Mouse (Mus musculus) bone marrow macrophage, adult 2 months (primary cell): ENCODE results near the gene Exoc6b. TPM values are rescaled to one million over a fixed set of nuclear protein-coding genes. Genes with fewer than 3 reads are reported as not detected.
"Not testable (repeated sequence)": the region's sequence is repeated elsewhere in the genome, so short reads cannot be mapped to it uniquely, and the experiment has no call there.

Source experiments
- H3K27ac ChIP-seq: 2 replicates; pipeline ENCODE4 v1.5.1; 2012; ENCODE audit warnings: low read depth, low read length; ENCODE audit not compliant: insufficient read depth
- H3K4me1 ChIP-seq: 2 replicates; pipeline ENCODE4 v1.6.1; 2012; ENCODE audit warnings: low read length; ENCODE audit not compliant: control insufficient read depth, insufficient read depth
- H3K4me3 ChIP-seq: 2 replicates; pipeline ENCODE4 v1.5.1; 2012; ENCODE audit warnings: mild to moderate bottlenecking, low read length, moderate library complexity; ENCODE audit not compliant: insufficient read depth
- CTCF ChIP-seq: IDR thresholded peaks from 2 replicates; pipeline ENCODE4 v1.5.1; 2012; ENCODE audit warnings: low read depth, mild to moderate bottlenecking, low read length, moderate library complexity
- POLR2A ChIP-seq: IDR thresholded peaks from 2 replicates; pipeline ENCODE4 v1.6.1; 2012; ENCODE audit warnings: mild to moderate bottlenecking, low read depth, low read length, borderline replicate concordance
- polyA plus RNA-seq: library from polyadenylated mRNA; stranded (reverse); fragments of >200 nt; gene quantifications from 2 replicates; pipeline ENCODE4 v1.2.4, GENCODE M21; 2012; ENCODE audit not compliant: missing spikeins, insufficient read depth, insufficient read length

Gene Exoc6b
- 16.9 and 18.8 TPM in 2 replicates for polyA plus RNA-seq

DNA sequence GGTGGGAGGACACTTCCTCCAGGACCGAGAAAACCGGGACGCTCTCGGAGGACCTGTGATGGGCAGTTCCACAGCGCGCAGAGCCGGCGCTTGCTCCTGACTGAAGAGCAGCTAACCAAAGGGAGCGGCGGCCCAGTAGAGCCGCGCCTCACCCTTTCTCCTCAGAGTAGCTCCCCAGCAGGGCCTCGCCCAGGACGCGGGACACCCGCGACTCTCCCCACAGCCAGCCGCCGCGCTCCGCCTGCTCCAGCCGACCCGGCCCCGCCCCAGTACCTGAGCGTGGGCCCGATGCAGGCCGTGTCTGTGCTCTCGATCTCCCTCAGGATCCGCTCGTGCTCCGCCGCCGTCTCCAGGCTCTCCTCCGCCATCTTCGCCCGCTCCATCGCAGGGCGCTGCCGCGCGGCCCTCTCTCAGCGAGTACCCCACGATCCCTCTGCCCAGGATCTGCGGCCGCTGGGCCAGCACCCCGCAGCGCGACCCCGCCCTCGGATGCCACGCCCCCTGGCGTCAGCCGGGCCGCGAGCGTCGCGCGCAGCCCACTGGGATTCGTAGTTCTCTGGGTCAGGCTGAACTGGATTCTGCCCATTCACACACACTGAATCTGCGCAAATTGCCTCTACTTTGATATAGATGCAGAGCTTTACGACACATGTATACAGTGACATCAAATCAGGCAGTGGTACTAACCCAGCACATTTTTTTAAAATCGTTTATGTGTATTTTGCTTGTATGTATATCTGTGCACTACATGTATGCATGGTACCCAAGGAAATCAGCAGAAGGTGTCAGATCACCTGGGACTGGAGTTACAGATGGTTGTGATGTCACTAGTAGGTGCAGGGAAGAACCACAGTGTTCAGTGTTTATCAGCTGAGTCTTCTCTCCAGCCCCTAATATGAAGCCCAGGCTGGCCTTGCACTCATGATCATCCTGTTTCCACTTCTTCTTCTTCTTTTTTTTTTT lies at the start of gene Exoc6b:
TSS of gene Exoc6b (minus strand) at position 491 of the 963 bp plus-strand sequence.
- peak within 1 kb of the TSS; percentile 46 for H3K27ac ChIP-seq
- H3K4me3 ChIP-seq: peak within 1 kb of the TSS; percentile 86
- TF ChIP-seq POLR2A: peak; percentile 80; the same call in 1 of the 2 replicates
- no peak for TF ChIP-seq CTCF
- H3K4me1 ChIP-seq: peaks cover 10% of the 10 kb centered on the region

GRCm38 (mm10) chr6:85117545-85118511 lies 48.5 kb upstream of the Exoc6b start:
- TF ChIP-seq CTCF: peak; percentile 35
- H3K4me1 ChIP-seq, H3K27ac ChIP-seq: not testable (repeated sequence)
- H3K4me3 ChIP-seq: peak overlapping the region; percentile 46

DNA sequence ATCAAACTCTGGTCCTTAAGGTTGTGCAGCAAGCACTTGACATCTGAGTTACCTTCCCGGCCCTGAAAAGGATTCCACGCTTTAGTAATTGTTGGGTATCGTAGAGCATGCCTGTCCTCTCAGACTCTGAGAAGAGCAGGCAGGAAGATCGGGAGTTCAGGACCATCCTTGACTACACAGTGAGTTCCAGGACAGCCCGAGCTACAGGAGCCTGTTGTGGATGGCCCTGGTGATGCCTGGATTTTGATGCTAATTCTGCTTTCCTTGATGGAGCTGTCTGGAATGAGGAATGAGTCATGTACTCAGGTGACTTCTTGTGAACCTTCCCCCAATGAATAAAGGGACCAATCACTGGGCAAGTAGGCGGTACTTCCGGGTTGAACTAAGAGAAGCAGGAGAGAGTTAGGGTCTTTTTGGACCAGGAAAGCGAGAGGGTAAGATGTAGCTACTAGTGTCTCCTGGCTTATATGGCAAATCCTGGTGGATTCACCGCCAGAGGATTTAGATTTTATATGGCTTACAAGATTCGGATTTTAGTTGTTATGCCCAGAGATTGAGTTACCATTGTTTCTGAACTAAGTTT lies 35.8 kb upstream of the Exoc6b start:
- Histone ChIP-seq H3K4me1 (peaks cover 6% of the 10 kb centered on the region), H3K27ac (no peak overlapping the region), H3K4me3 (no peak overlapping the region)
- no peak for TF ChIP-seq CTCF

GRCm38 (mm10) chr6:85103321-85103720 lies 34.0 kb upstream of the Exoc6b start:
- TF ChIP-seq POLR2A (no peak), CTCF (no peak)
- H3K4me1 ChIP-seq: peaks cover 6% of the 10 kb centered on the region
- no peak overlapping the region for H3K4me3 ChIP-seq

DNA sequence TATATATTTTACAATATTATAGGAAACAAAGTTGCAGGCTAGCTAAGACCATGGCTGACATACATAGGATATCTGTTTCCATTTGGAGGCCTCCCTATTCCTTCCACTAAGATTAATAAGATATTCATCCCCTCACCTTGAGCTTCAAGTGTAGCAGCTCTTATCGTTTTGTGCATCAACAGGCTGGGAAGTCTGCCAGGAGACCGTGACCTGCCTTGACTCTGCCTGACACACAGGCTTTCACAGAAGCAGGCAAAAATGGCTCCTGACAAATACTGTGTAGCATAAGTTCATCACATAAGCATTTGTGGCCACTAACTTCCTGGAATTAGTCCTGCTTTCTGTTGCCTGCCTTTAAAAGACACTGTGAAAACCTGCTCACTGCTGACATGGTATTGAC lies 27.1 kb upstream of the Exoc6b start:
- Histone ChIP-seq H3K4me3 (no peak overlapping the region), H3K4me1 (no peaks in the 10 kb centered on the region), H3K27ac (no peak overlapping the region)
- TF ChIP-seq POLR2A (no peak), CTCF (no peak)

More at GRCm38 (mm10) chr6:85103321-85103720, 34.0 kb upstream of the Exoc6b start:
- no peak overlapping the region for H3K27ac ChIP-seq

DNA sequence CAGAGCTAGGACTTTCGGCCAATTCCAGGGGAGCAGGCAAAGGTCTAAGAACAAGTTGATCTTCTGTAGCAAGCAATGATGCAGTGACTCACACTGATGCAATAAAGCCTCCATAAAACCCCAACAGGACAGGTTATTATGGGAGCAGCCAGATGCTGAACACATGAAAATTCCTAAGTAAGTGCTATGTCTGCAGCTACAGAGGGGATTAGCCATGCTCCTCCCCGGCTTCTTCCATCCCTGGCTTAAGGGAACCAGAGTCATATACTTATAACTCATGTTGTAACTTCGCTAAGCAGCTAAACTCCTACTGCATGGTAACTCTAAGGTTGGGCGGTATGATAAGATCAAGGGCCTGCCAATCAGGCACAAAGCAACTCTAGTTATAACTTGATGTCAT lies 18.1 kb upstream of the Exoc6b start:
- Histone ChIP-seq H3K4me1 (peaks cover 17% of the 10 kb centered on the region), H3K4me3 (no peak overlapping the region), H3K27ac (no peak overlapping the region)
- TF ChIP-seq POLR2A (no peak), CTCF (no peak)

- peaks cover 17% of the 10 kb centered on the region for H3K4me1 ChIP-seq
These were observed 17.3 kb upstream of the Exoc6b start for GRCm38 (mm10) chr6:85086645-85087044.

GRCm38 (mm10) chr6:85076179-85076720 lies 6.9 kb upstream of the Exoc6b start:
- not testable (repeated sequence) for H3K27ac ChIP-seq, H3K4me3 ChIP-seq
- peaks cover 11% of the 10 kb centered on the region for H3K4me1 ChIP-seq

More at GRCm38 (mm10) chr6:85086645-85087044, 17.3 kb upstream of the Exoc6b start:
- TF ChIP-seq POLR2A: no peak
- no peak for TF ChIP-seq CTCF
- H3K27ac ChIP-seq: no peak overlapping the region
- H3K4me3 ChIP-seq: no peak overlapping the region

- Histone ChIP-seq H3K4me1 (peaks cover 11% of the 10 kb centered on the region), H3K4me3 (no peak overlapping the region), H3K27ac (no peak overlapping the region)
- no peak for TF ChIP-seq CTCF
- TF ChIP-seq POLR2A: no peak
These were observed 5.7 kb upstream of the Exoc6b start for GRCm38 (mm10) chr6:85074996-85075395.
